Mouse (Mus musculus) monocyte, adult 5-6 weeks (primary cell): ENCODE data around the gene Lin7a. TPM values are rescaled to one million over a fixed set of nuclear protein-coding genes. Genes with fewer than 3 reads are reported as not detected.

Experiments
- ATAC-seq: fragments of 153-309, 156-312 bp; replicated peaks from 2 replicates; pipeline ENCODE4 v1.8.0; 2017; ENCODE audit warnings: mild to moderate bottlenecking; ENCODE audit not compliant: low TSS enrichment, insufficient number of reproducible peaks, severe bottlenecking, poor library complexity, low FRiP score
- total RNA-seq: library from RNA; stranded (forward); fragments of 200-1000, 200-491, 200-594 nt; gene quantifications from 3 replicates; pipeline ENCODE4 v1.2.3, GENCODE M21; 2017

Lin7a gene
- not detected in 3 replicates for total RNA-seq

- no peak for ATAC-seq
Measured at GRCm38 (mm10) chr10:107271321-107272130, at the start of gene Lin7a. Gene Lin7a, plus strand, starts transcription at chr10:107271686.

- ATAC-seq: no peak
Measured at GRCm38 (mm10) chr10:107221726-107222125, 49.8 kb upstream of the Lin7a start.

GRCm38 (mm10) chr10:107222406-107223185, 48.9 kb upstream of the Lin7a start:
- no peak for ATAC-seq

GRCm38 (mm10) chr10:107223186-107223440, 48.4 kb upstream of the Lin7a start:
- ATAC-seq: no peak

GRCm38 (mm10) chr10:107223821-107224220, 47.7 kb upstream of the Lin7a start:
- no peak for ATAC-seq

- ATAC-seq: no peak
Measured at GRCm38 (mm10) chr10:107224596-107225330, 46.7 kb upstream of the Lin7a start.

GRCm38 (mm10) chr10:107225331-107225835, 46.1 kb upstream of the Lin7a start:
- no peak for ATAC-seq

- ATAC-seq: no peak
Measured at GRCm38 (mm10) chr10:107225871-107226270, 45.6 kb upstream of the Lin7a start.

GRCm38 (mm10) chr10:107227901-107228300, 43.6 kb upstream of the Lin7a start:
- no peak for ATAC-seq

- ATAC-seq: no peak
Measured at GRCm38 (mm10) chr10:107228776-107229175, 42.7 kb upstream of the Lin7a start.

GRCm38 (mm10) chr10:107229416-107229815, 42.1 kb upstream of the Lin7a start:
- ATAC-seq: no peak

GRCm38 (mm10) chr10:107230081-107230850, 41.2 kb upstream of the Lin7a start:
- no peak for ATAC-seq

GRCm38 (mm10) chr10:107230851-107231130, 40.7 kb upstream of the Lin7a start:
- no peak for ATAC-seq

GRCm38 (mm10) chr10:107231421-107232010, 40.0 kb upstream of the Lin7a start:
- no peak for ATAC-seq

GRCm38 (mm10) chr10:107232491-107233110, 38.9 kb upstream of the Lin7a start:
- ATAC-seq: no peak

- no peak for ATAC-seq
Measured at GRCm38 (mm10) chr10:107233221-107233620, 38.3 kb upstream of the Lin7a start.

- ATAC-seq: no peak
Measured at GRCm38 (mm10) chr10:107233825-107234224, 37.7 kb upstream of the Lin7a start.
